Mouse (Mus musculus) thymus, postnatal 36 days (tissue): ENCODE measurements at regions not wholly inside any gene's neighbourhood (a gene's known extent, or its start where the extent isn't known, plus 50 kb on each side); places are given as distances from the start of the nearest gene placed in this dataset.
"Not testable (repeated sequence)": the region's sequence is repeated elsewhere in the genome, so short reads cannot be mapped to it uniquely, and the experiment has no call there.

Experiments
- DNase-seq, 2 experiments: peaks; one replicate each; pipeline ENCODE4 v3.0.0; 2022; ENCODE audit warnings: mixed read lengths in 2 of 2

GRCm38 (mm10) chr4:71663397-71663796 is 94.4 kb downstream of the Gm11232 start:
- no peak for DNase-seq

- no peak for DNase-seq
Measured at GRCm38 (mm10) chr4:71640521-71640920, 117.2 kb downstream of the Gm11232 start.

- DNase-seq: no peak
Measured at GRCm38 (mm10) chr4:71627088-71627487, 130.7 kb downstream of the Gm11232 start.

GRCm38 (mm10) chr4:71626626-71627025 is 131.1 kb downstream of the Gm11232 start:
- DNase-seq: no peak

- DNase-seq: no peak
Measured at GRCm38 (mm10) chr4:71624771-71625170, 133.0 kb downstream of the Gm11232 start.

GRCm38 (mm10) chr4:71613720-71614119 is 144.0 kb downstream of the Gm11232 start:
- DNase-seq: no peak

GRCm38 (mm10) chr4:71585880-71586279 is 171.9 kb downstream of the Gm11232 start:
- no peak for DNase-seq

GRCm38 (mm10) chr4:71560656-71561055 is 197.1 kb downstream of the Gm11232 start:
- DNase-seq: no peak

GRCm38 (mm10) chr4:71539200-71539599 is 218.6 kb downstream of the Gm11232 start:
- no peak for DNase-seq

GRCm38 (mm10) chr4:71537971-71538370 is 219.8 kb downstream of the Gm11232 start:
- DNase-seq: no peak

GRCm38 (mm10) chr4:71524255-71524970 is 233.4 kb downstream of the Gm11232 start:
- DNase-seq: no peak

- no peak for DNase-seq
Measured at GRCm38 (mm10) chr4:71520751-71521150, 237.0 kb downstream of the Gm11232 start.

GRCm38 (mm10) chr4:71517921-71518404 is 239.8 kb downstream of the Gm11232 start:
- DNase-seq: no peak

- no peak for DNase-seq
Measured at GRCm38 (mm10) chr4:71506911-71507310, 250.9 kb downstream of the Gm11232 start.

GRCm38 (mm10) chr4:71489788-71490187 is 268.0 kb downstream of the Gm11232 start:
- DNase-seq: no peak

- no peak for DNase-seq
Measured at GRCm38 (mm10) chr4:71488663-71489161, 269.1 kb downstream of the Gm11232 start.

- DNase-seq: no peak
Measured at GRCm38 (mm10) chr4:71488059-71488458, 269.7 kb downstream of the Gm11232 start.

- DNase-seq: no peak
Measured at GRCm38 (mm10) chr4:71480960-71481359, 276.8 kb downstream of the Gm11232 start.

GRCm38 (mm10) chr4:71470580-71470979 is 287.2 kb downstream of the Gm11232 start:
- no peak for DNase-seq

- DNase-seq: no peak
Measured at GRCm38 (mm10) chr4:71454811-71455210, 303.0 kb downstream of the Gm11232 start.

GRCm38 (mm10) chr4:71453499-71453898 is 304.3 kb downstream of the Gm11232 start:
- no peak for DNase-seq

- no peak for DNase-seq
Measured at GRCm38 (mm10) chr4:71446461-71446860, 311.3 kb downstream of the Gm11232 start.

GRCm38 (mm10) chr4:71431245-71431929 is 326.4 kb downstream of the Gm11232 start:
- no peak for DNase-seq

GRCm38 (mm10) chr4:71422121-71422520 is 335.6 kb downstream of the Gm11232 start:
- not testable (repeated sequence) for DNase-seq
